Mouse (Mus musculus): Measurements from ENCODE around the gene Aldh1l1. TPM values are rescaled to one million over a fixed set of nuclear protein-coding genes. Genes with fewer than 3 reads are reported as not detected.
A peak's percentile ranks its signal among the peaks of the same experiment; 100 is the strongest.

The Aldh1l1 gene
- total and polyA plus RNA-seq, 3 experiments = 0.04 to 0.14 TPM; not detected in 1

- Histone ChIP-seq H3K9me3 (replicated peaks; ENCODE audit: insufficient read depth, low read length) (no peaks in the 10 kb centered on the region), H3K27me3 (ENCODE audit: control insufficient read depth in 1 of 2, insufficient read depth in 2 of 2, low read length in 2 of 2) (peaks cover 0 to 3% of the 10 kb centered on the region in 2 experiments; a peak in 3 of 4 replicates), H3K79me2 (ENCODE audit: control insufficient read depth, insufficient read depth, low read length, poor library complexity) (no peaks in the 10 kb centered on the region), H3K36me3 (ENCODE audit: control insufficient read depth in 1 of 2, insufficient read depth in 2 of 2, low read length in 2 of 2) (no peaks in the 10 kb centered on the region), H3K4me1 (ENCODE audit: control insufficient read depth in 1 of 2, insufficient read depth in 2 of 2, low read length in 2 of 2) (no peaks in the 10 kb centered on the region), H3K9ac (ENCODE audit: control insufficient read depth, low read depth, low read length, poor library complexity, severe bottlenecking) (no peak overlapping the region), H3K27ac (ENCODE audit: control insufficient read depth, low read depth, low read length) (no peak overlapping the region), H3K4me3 (ENCODE audit: control insufficient read depth in 1 of 2, insufficient read depth in 1 of 2, low read depth in 2 of 2, low read length in 2 of 2) (no peak overlapping the region)
- DNase-seq (ENCODE audit: low read depth, low spot score) = peak; percentile 43
- TF ChIP-seq MAX (IDR thresholded peaks at IDR 0.05; ENCODE audit: low read length) (no peak), ELF1 (IDR thresholded peaks at IDR 0.05; ENCODE audit: low read depth, low read length) (no peak), CTCF (IDR thresholded peaks at IDR 0.05 in 2 of 3, conservative IDR thresholded peaks at IDR 0.05 in 1 of 3; ENCODE audit: control insufficient read depth in 1 of 3, insufficient read depth in 1 of 3, low read depth in 2 of 3, low read length in 3 of 3, poor library complexity in 1 of 3, severe bottlenecking in 1 of 3) (peak; percentile 67 to 93 (median 75)), TBP (IDR thresholded peaks at IDR 0.05; ENCODE audit: low read depth, low read length) (no peak), ZC3H11A (IDR thresholded peaks at IDR 0.05; ENCODE audit: low read depth, low read length) (peak; percentile 51), TAL1 (IDR thresholded peaks at IDR 0.05; ENCODE audit: low read length) (no peak), MXI1 (IDR thresholded peaks at IDR 0.05; ENCODE audit: low read depth, low read length) (no peak), GABPA (IDR thresholded peaks at IDR 0.05; ENCODE audit: low read depth, low read length) (no peak), NELFE (IDR thresholded peaks at IDR 0.05; ENCODE audit: low read depth, low read length) (no peak), RAD21 (IDR thresholded peaks at IDR 0.05; ENCODE audit: low read depth, low read length) (peak; percentile 70), SMC3 (IDR thresholded peaks at IDR 0.05; ENCODE audit: low read depth, low read length) (peak; percentile 65)
Observed at GRCm38 (mm10) chr6:90514883-90515405, 28.7 kb downstream of the Aldh1l1 start.

DNA sequence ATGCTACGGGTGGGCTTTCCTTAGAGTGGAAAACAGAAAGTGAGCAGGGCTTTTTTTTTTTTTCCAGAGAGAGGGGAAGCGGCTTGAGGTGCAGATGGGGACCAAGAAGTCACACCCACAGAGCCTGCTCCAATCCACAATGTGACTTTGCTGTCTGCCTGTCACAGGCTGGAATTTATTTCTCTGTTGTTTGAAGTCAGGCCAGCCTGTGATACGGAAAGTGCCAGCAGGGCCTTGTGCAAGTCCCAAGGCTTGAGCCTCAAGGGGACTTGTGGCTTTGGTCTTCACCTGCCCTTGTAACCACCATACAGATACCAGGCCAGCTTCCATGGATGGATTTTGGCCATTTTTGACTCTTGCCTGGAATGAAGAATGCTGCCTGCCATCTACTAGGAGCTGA lies 32.7 kb downstream of the Aldh1l1 start:
- no peaks in the 10 kb centered on the region for H3K36me3 ChIP-seq (ENCODE audit: control insufficient read depth in 1 of 2, insufficient read depth in 2 of 2, low read length in 2 of 2)
- H3K27me3 ChIP-seq (ENCODE audit: control insufficient read depth in 1 of 2, insufficient read depth in 2 of 2, low read length in 2 of 2) = peaks cover 11 to 12% of the 10 kb centered on the region in 2 experiments
- no peaks in the 10 kb centered on the region for H3K4me1 ChIP-seq (ENCODE audit: control insufficient read depth in 1 of 2, insufficient read depth in 2 of 2, low read length in 2 of 2)
- H3K9me3 ChIP-seq (replicated peaks; ENCODE audit: insufficient read depth, low read length) = no peaks in the 10 kb centered on the region
- no peak for TF ChIP-seq ZC3H11A (IDR thresholded peaks at IDR 0.05; ENCODE audit: low read depth, low read length)
- TF ChIP-seq GABPA (IDR thresholded peaks at IDR 0.05; ENCODE audit: low read depth, low read length) = no peak
- no peak for TF ChIP-seq ELF1 (IDR thresholded peaks at IDR 0.05; ENCODE audit: low read depth, low read length)
- TF ChIP-seq MAX (IDR thresholded peaks at IDR 0.05; ENCODE audit: low read length) = no peak
- TF ChIP-seq ZNF384 (IDR thresholded peaks at IDR 0.05; ENCODE audit: low read depth, low read length) = no peak
- no peak overlapping the region for H3K9ac ChIP-seq (ENCODE audit: control insufficient read depth, low read depth, low read length, poor library complexity, severe bottlenecking)
- DNase-seq (ENCODE audit: low read depth, low spot score) = no peak
- H3K79me2 ChIP-seq (ENCODE audit: control insufficient read depth, insufficient read depth, low read length, poor library complexity) = no peaks in the 10 kb centered on the region
- H3K4me3 ChIP-seq (ENCODE audit: control insufficient read depth in 1 of 2, insufficient read depth in 1 of 2, low read depth in 2 of 2, low read length in 2 of 2) = no peak overlapping the region
- no peak overlapping the region for H3K27ac ChIP-seq (ENCODE audit: control insufficient read depth, low read depth, low read length)

GRCm38 (mm10) chr6:90519375-90519774 lies 33.1 kb downstream of the Aldh1l1 start:
- Histone ChIP-seq H3K9ac (ENCODE audit: control insufficient read depth, low read depth, low read length, poor library complexity, severe bottlenecking) (no peak overlapping the region), H3K4me3 (ENCODE audit: control insufficient read depth in 1 of 2, insufficient read depth in 1 of 2, low read depth in 2 of 2, low read length in 2 of 2) (no peak overlapping the region), H3K36me3 (ENCODE audit: control insufficient read depth in 1 of 2, insufficient read depth in 2 of 2, low read length in 2 of 2) (no peaks in the 10 kb centered on the region), H3K9me3 (replicated peaks; ENCODE audit: insufficient read depth, low read length) (no peaks in the 10 kb centered on the region), H3K27me3 (ENCODE audit: control insufficient read depth in 1 of 2, insufficient read depth in 2 of 2, low read length in 2 of 2) (peaks cover 9 to 17% of the 10 kb centered on the region in 2 experiments), H3K4me1 (ENCODE audit: control insufficient read depth in 1 of 2, insufficient read depth in 2 of 2, low read length in 2 of 2) (no peaks in the 10 kb centered on the region), H3K79me2 (ENCODE audit: control insufficient read depth, insufficient read depth, low read length, poor library complexity) (no peaks in the 10 kb centered on the region), H3K27ac (ENCODE audit: control insufficient read depth, low read depth, low read length) (no peak overlapping the region)
- TF ChIP-seq POLR2AphosphoS5 (IDR thresholded peaks at IDR 0.05; ENCODE audit: borderline replicate concordance, low read depth, low read length) (no peak), MYC (IDR thresholded peaks at IDR 0.05; ENCODE audit: low read depth, low read length) (no peak), CTCF (IDR thresholded peaks at IDR 0.05 in 2 of 3, conservative IDR thresholded peaks at IDR 0.05 in 1 of 3; ENCODE audit: control insufficient read depth in 1 of 3, insufficient read depth in 1 of 3, low read depth in 2 of 3, low read length in 3 of 3, poor library complexity in 1 of 3, severe bottlenecking in 1 of 3) (no peak), ELF1 (IDR thresholded peaks at IDR 0.05; ENCODE audit: low read depth, low read length) (no peak), POLR2A (IDR thresholded peaks at IDR 0.05; ENCODE audit: control insufficient read depth in 1 of 2, insufficient read depth in 1 of 2, low read depth in 1 of 2, low read length in 2 of 2, poor library complexity in 1 of 2) (no peak), ETS1 (IDR thresholded peaks at IDR 0.05; ENCODE audit: low read depth, low read length) (no peak), MAZ (IDR thresholded peaks at IDR 0.05; ENCODE audit: low read depth, low read length) (no peak), MAX (IDR thresholded peaks at IDR 0.05; ENCODE audit: low read length) (no peak), POLR2AphosphoS2 (IDR thresholded peaks at IDR 0.05; ENCODE audit: low read length) (no peak), E2F4 (IDR thresholded peaks at IDR 0.05; ENCODE audit: borderline replicate concordance, low read depth, low read length) (no peak), GABPA (IDR thresholded peaks at IDR 0.05; ENCODE audit: low read depth, low read length) (no peak), MEF2A (IDR thresholded peaks at IDR 0.05; ENCODE audit: extremely low read depth, insufficient replicate concordance, low read depth, low read length, poor library complexity, severe bottlenecking) (no peak), RCOR1 (IDR thresholded peaks at IDR 0.05; ENCODE audit: low read depth, low read length) (no peak), MYB (IDR thresholded peaks at IDR 0.05; ENCODE audit: low read depth, low read length) (no peak), USF1 (IDR thresholded peaks at IDR 0.05; ENCODE audit: low read depth, low read length) (no peak), MXI1 (IDR thresholded peaks at IDR 0.05; ENCODE audit: low read depth, low read length) (no peak), SIN3A (IDR thresholded peaks at IDR 0.05; ENCODE audit: low read length) (no peak)
- no peak for DNase-seq (ENCODE audit: low read depth, low spot score)
